Mouse (Mus musculus) lung, postnatal 0 days (tissue): ENCODE data around the gene Rhbdd2.

Source experiments
- CTCF ChIP-seq: IDR thresholded peaks from 2 replicates; pipeline ENCODE4 v1.5.1; 2016; ENCODE audit warnings: antibody characterized with exemption, mild to moderate bottlenecking
- EP300 ChIP-seq: IDR thresholded peaks from 2 replicates; pipeline ENCODE4 v1.6.1; 2016; ENCODE audit warnings: antibody characterized with exemption, mild to moderate bottlenecking, control low read depth

DNA sequence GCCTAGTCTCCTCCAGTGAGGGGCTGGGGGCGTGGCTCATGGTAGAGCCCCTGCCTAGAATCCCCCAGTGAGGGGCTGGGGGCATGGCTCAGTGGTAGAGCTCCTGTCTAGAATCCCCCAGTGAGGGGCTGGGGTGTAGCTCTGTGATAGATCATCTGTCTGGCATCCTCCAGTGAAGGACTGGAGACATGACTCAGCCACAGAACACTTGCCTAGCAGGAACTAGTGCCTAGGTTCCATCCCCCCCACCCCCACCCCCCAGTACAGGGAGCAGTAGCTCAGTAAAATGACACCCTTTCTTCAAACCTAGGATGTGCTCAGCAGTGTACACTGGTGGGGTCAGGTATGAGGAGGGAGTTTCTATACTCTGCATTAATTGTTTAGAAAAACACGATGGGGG is 38.5 kb downstream of the Rhbdd2 start:
- TF ChIP-seq CTCF: no peak
- no peak for TF ChIP-seq EP300
